Mouse (Mus musculus) CH12.LX (cell line): Measurements from ENCODE around the gene Cds2.

Source experiments
- CTCF ChIP-seq, 2 experiments: IDR thresholded peaks in 1 of 2; conservative IDR thresholded peaks in 1 of 2; 2 replicates each; pipeline ENCODE4 v1.5.1; 2011 to 2012; ENCODE audit warnings: low read depth in 2 of 2, low read length in 2 of 2, improper control_type of control experiment in 1 of 2, inconsistent platforms in 1 of 2, mild to moderate bottlenecking in 1 of 2, moderate library complexity in 1 of 2
- NELFE ChIP-seq: IDR thresholded peaks from 2 replicates; pipeline ENCODE4 v1.6.1; 2011; ENCODE audit warnings: low read depth, low read length, improper control_type of control experiment
- PAX5 ChIP-seq: IDR thresholded peaks from 2 replicates; pipeline ENCODE4 v1.6.1; 2012; ENCODE audit warnings: low read length, inconsistent platforms, mixed read lengths
- POLR2AphosphoS2 ChIP-seq: IDR thresholded peaks from 2 replicates; pipeline ENCODE4 v1.6.1; 2011; ENCODE audit warnings: low read depth, low read length, improper control_type of control experiment
- USF1 ChIP-seq: IDR thresholded peaks from 2 replicates; pipeline ENCODE4 v1.6.1; 2014; ENCODE audit warnings: low read depth, mild to moderate bottlenecking, inconsistent platforms, low read length, improper control_type of control experiment
- ZNF384 ChIP-seq: IDR thresholded peaks from 2 replicates; pipeline ENCODE4 v1.6.1; 2012; ENCODE audit warnings: low read depth, low read length, improper control_type of control experiment, inconsistent platforms

- no peak; the same call in 1 of the 2 replicates for TF ChIP-seq NELFE
- no peak for TF ChIP-seq ZNF384
- TF ChIP-seq USF1 = no peak
- no peak for TF ChIP-seq CTCF (conservative IDR thresholded peaks at IDR 0.05 in 1 of 2, IDR thresholded peaks at IDR 0.05 in 1 of 2; ENCODE audit: low read depth in 2 of 2, low read length in 2 of 2)
- TF ChIP-seq PAX5 = no peak
- TF ChIP-seq POLR2AphosphoS2 = no peak
These were observed 695 bp downstream of the Cds2 start for GRCm38 (mm10) chr2:132263421-132264265.
